Mouse (Mus musculus) ZHBTc4 (cell line): Measurements from ENCODE around the gene Dync1i1.
A peak's percentile ranks its signal among the peaks of the same experiment; 100 is the strongest.
"Not testable (repeated sequence)": the region's sequence is repeated elsewhere in the genome, so short reads cannot be mapped to it uniquely, and the experiment has no call there.

Experiments used
- DNase-seq: peaks from one replicate; pipeline ENCODE4 v3.0.0-alpha.2; 2011; ENCODE audit warnings: low read depth, low spot score

Gene Dync1i1

DNA sequence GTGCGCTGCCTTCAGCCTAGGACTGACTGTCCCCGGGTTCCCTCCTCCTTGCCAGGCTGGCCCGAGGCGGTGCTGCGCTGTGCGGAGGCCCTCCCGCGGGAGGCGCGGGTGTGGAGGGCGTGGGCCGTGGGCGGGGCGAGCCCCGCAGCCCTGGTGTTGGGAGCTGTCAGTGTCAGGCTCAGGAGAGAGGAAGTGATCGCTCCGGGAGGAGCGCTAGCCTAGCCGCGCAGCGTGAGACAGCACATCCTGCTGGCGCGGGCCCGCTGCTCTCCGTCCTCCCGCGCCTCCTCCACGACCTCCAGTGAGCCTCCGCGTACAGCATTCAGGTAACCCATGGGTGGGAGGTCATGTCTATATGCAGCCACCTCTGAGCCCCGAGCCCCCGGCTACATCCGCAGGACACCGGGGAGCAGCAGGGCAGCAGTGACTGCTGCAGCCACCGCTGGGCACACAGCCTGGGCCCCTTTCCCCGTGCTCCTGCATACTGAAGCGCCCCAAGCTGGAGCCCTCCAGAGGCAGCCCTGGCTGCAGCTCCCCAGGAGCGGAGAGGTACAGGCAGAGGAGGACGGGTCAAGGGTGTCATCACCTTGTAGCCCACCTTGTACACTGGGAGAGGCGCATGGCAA lies at the start of gene Dync1i1:
Gene Dync1i1 (plus strand): TSS at position 29 of the 626 bp plus-strand sequence.
- peak; percentile 73 for DNase-seq

DNA sequence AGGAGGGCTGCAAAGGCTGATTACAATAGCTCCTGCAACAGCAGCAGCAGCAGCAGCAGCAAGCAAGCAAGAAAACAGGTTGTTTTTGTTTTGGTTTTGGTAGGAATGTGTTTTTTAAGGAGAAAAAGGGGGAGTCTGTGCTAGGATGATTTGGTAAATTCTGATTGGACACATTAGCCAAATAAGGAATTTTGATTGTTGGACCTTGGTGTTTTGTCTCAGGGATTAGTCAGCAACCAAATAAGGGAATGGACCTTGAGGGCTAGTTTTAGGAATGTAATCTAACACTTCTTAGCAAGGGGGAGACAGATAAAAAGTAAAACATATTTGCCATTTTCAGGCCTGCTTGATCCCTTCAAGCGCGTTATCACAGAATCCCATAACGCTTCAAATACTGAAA lies 45.7 kb upstream of the Dync1i1 start:
- no peak for DNase-seq

DNA sequence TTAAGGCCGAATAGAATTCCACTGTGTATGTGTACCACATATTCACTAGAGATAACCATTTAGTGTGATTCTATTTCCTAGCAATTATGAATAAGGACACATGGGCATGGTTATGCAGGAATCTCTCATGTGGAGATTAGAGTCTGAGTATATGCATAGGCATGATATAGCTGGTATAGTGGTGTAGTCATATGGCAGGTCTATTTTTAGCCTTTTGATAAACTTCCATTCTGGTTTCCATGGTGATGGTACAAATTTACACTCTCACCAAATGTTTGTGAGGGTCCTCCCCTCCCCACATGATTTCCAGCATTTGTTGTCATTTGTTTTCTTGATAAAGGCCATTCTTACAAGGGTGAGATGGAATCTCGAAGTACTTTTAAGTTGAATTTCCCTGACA lies 23.6 kb upstream of the Dync1i1 start:
- DNase-seq, result no peak

DNA sequence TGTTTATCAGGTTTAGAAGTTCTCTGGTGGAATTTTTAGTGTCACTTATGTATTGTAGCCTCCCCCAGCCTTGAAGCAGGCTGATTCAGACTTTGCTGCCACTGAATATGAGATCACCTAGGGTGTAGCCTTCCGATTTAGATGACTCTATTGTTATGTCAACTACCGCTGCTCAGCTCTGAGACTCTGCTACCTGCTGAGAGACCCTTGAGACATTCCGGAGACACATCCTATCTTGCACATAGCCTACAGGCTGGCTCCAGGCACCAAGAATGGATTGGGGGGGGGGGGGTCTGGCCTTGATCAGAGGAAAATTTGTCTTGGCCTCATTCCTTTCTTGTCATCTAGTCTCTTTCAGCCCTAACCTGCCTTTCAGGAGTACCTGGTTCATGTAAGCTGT lies 17.5 kb upstream of the Dync1i1 start:
- peak; percentile 94 for DNase-seq

DNA sequence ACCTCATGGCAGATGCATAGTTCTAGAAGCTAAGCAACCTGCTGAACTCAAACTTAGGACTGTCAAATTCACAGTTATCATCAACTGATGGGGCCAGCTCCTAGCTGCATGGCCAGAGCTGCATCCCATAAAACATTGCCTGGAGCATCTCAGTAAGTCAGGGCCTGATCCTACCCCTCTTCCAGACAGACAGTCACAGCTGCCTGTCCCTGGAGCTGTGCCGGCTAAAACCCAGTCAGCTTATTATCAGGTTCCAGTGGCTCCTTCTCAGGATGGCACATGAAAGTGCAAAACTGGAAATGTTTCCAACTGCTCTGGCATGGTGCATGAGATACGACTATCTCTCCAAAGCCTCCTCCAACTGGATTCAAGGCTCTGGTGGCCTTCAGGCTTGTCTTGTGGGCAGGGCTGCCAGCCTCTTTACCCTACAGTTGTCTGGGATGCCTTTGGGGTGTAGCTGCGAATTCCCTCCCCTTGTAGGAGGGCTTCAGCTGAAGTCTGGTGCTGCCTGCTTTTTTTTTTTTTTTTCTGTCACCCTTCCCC lies 15.3 kb upstream of the Dync1i1 start:
- DNase-seq, result no peak

DNA sequence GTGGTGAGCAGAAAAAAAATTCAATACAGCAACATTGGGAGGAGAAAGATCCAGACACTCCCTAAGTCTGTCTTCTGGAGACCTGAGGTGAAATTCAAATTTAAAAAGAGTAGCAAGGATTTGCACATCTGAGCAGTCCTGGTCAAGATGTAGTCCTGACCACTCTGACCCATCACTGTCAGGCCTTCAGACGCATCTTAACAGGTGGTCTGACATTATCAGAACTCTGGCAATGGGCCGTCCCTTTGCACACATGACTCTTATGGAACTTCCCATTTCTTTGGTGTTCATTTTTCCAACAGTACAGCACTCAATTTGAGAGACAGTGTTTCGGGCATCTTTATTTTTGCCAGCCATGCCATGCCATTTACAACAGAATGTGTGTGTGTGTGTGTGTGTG lies 12.8 kb upstream of the Dync1i1 start:
- DNase-seq, result no peak

DNA sequence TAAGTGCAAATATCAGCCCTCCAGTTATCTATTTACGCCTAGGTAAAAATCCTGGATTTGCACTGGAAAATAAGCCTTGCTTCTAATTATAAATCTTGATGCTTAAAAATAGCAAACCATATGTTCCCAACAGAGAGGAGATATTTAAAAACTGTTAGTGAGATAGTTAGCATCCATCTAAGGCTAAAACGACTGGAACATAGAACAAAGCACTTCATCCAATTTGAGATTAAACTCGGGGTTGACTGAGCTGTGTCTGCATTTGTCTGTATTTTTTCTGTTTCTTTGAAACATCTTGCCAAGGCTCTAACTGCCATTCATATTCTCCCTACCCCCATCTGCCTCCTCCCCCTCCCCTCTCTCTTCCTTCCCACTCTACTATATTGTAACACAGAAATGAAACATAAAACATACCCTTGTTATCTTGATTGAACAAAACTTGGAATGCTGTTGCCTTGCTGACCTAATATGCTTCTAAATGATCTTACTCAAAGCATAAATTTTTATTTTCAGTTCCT lies 10.3 kb upstream of the Dync1i1 start:
- DNase-seq, result no peak

DNA sequence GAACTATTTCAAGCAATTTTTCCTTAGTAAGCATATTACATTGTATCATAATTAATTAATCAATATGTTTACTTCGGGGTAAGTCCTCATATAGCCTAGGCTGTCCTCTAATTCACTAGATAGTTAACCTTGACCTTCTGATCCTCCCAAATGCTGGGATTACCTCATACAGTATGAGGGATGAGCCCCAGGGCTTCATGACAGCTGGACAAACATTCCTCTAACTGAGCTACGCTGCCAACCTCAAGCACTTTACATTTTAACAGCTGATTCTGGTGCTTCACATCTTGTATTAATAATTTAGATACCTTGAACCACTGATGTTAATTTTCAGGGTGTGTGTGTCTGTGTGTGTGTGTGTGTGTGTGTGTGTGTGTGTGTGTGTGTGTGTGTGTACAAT lies 6.5 kb upstream of the Dync1i1 start:
- no peak for DNase-seq

DNA sequence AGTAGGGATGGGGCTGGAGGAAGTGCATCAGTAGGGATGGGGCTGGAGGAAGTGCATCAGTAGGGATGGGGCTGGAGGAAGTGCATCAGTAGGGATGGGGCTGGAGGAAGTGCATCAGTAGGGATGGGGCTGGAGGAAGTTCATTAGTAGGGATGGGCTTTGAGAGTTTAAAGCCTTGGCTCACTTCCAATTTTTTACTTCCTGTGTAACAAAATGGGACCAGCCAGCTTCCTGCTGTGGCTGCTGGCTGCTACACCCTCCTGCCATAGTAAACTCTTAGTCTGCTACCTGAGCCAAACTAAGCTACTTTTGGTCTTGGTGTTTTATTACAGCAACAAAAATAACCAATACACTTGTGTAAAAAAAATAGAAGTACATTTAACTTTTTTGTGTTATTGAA lies 4.7 kb upstream of the Dync1i1 start:
- not testable (repeated sequence) for DNase-seq

DNA sequence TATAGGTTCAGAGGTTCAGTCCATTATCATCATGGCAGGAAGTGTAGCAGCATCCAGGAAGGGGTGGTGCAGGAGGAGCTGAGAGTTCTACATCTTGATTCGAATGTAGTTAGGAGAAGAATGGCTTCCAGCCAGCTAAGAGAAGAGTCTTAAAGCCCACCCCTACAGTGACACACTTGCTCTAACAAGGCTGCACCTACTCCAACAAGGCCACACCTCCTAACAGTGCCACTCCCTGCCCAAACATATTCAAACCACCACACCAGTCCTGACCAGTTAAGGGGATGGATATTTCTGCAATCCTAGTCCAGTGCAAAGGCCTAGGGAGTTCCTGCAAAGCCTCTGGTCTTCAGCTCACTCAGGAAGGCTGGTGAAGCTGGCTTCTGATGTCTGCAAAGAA lies 1.5 kb upstream of the Dync1i1 start:
- peak; percentile 47 for DNase-seq

DNA sequence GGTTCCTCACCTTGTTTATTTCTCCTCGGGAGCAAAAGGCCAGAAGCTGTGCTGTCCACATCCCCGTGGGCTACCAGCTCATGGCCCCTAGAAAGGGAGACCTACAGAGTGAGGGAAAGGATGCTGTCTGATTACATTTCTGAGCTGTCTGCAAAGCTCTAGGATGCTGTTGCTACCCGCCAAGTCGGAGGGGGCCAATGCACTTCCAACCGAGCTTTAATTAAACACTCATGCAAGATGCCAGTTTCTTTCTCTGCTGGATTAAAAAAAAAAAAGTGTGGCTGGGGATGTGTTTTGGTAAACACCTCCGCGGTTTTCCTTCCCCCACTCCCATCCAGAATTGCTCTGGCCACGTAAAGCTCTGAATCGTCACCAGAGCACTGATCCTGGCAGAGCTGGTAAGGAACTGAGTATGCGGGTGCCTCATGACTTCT lies 815 bp downstream of the Dync1i1 start:
- peak; percentile 15 for DNase-seq

DNA sequence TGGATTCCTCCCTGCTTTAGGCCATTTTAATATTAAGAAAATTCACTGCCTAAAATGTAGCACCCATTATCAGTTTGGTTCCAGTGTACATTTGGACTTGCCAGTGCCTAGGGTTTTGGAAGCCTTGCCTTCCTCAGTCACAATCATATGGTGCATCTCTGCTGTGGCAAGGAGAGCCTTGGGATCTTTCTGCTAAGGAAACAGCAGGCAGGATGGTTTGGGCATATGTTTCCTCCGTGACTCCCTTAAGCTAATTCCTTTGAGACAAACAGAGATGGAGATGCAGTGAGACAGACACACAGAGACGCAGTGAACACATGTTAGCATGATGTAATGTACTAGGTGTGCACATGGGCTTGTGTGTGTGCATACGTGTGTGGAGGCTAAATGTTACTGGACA lies 7.8 kb downstream of the Dync1i1 start:
- DNase-seq, result no peak

DNA sequence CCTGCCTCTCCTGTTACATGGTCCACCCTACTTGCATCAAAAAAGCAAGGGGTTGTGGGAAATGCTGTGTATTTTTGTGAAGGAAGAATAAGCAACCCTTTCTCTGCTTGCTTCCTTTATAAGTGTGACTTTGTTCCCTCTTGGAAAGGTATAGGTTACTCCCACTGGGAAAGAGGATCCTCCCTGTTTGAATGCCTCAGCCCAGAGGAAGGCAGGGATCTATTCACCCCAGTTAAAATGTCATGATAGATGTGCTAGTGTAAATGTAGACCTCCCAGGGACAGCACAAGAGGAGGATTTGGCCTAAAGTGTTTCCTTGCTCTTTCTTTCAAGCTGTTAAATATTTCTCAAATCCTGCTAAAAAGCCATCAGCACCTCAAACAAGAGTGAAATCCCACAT lies 9.0 kb downstream of the Dync1i1 start:
- DNase-seq, result no peak

DNA sequence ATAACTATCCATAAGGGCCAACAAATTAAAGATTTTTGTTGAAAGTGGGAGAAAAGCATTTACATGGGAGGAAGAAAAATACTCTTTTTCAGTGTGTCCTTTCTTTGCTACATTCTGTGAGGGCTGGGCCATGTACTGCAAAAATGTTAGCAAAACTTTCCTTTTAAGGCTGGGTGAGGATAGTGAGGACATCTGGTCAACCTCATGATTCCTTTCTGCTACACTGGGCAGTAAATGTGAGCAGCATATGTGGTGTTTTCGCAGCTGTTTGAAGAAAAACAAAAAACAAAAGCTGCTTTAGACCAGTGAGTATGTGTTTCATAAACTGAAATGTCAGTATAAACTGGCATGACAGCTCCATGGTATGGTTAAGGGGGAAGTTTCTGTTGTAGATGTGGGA lies 9.4 kb downstream of the Dync1i1 start:
- DNase-seq, result no peak

DNA sequence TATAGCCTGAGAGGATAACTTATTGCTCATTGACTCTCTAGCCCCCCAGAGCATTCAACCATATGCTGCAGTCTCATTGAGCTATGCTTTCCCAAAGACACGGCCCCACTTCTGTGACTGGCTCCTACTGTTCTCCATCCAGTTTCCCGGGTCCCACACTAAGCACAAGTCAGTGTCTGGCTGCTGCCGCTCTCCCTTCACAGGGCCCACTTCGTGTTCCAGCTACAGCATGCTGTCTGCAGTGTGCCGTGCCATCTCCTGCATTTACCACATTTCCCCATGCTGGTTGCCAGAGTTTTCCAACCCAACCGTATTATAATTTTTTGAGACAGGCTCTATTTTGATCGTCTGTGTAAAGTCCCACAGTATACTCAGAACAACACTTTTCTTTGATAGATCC lies 14.3 kb downstream of the Dync1i1 start:
- DNase-seq, result no peak

DNA sequence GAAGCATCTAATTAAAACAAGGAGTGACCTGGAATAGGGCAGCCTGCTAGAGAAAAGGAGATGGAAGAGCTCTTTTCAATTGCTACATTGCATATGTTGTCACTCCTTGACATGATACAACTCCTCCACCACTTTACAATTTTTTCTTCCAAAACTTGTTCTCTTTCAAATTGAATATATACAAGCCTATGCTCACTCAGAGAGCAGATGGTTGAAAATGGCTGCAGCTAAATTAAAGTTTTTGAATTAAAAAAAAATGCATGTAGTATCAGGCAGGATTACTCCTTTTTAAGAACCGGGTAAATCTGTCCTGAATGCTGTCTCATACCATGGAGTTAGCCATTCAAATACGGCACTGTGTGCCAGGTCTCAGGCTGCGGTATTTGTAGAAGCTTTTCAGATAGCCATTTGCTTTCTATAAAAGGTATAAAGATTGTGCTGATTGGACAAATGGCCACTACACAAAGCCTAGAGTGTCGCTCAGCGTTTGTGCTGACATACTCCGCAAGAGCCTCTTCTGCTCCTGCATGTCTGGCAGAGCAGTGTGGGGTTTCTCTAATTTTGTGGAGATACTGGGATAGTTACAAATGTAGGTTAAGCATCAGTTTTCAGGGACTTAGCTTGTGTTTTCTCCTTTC lies 16.1 kb downstream of the Dync1i1 start:
- DNase-seq, result no peak

DNA sequence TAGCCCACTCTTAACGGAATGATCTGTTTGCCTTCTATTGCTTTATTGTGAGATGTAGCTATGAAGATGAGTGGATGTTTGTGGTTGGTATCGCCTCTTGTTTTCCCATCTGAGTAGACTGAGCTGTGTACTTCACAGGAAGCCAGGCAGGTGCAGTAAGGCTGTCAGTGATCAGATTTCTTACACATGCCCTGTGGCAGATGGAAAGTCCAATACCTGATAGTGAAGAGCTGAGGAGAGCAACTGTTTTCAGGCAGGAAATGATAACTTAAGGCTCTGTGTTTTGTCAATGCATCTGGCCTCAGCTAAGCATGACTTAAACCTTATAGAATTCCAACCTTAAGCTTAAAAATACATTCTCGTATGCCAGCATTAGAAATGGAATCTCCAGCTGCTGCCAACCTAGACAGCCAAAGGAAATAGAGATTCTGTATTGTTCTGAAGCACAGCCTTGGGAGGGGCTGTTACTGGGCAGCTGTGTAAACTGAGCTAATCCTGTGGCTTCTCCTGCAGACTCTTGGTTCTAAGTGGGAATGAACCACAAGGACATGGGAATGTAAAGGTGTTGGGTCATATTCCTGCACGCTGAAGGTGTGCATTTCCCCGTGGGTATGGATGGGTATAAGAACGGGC lies 24.8 kb downstream of the Dync1i1 start:
- DNase-seq, result no peak

DNA sequence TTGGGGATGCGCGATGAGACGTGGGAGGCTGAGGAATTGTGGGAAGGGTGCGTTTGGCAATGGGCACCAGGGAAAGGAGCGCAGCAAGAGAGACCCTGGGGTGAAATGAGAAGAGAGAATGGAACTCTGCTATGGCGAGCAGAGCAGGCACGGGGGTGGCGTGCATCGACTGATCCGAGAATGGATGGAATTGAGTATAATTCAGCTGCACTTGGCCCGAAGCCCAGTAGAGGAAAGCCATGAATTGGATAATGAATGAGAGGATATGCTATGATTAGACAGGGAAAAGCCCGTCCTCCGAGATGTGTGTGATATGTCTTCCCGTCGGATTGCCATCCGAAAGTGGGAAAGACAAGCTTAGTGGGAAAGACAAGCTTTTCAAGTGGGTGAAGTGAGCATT lies 26.7 kb downstream of the Dync1i1 start:
- DNase-seq, result no peak

DNA sequence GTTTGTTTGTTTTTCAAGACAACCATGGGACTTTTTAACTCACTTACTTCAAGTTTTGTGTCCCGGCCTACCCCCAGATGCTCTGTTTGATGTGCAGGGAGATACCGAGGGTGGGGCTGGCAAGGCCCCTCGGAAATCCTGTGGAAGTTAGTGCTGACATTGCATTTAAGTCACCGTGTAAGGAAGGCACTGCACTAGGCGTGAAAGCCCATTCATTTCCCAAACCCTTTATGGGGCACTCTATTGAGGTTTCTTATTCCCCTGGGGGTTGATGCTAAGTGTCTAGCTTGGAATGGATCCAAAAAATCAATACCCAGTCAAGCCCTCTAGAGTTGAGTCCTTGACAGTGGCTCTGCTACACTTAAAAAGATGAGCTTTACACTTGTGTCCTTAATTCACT lies 27.2 kb downstream of the Dync1i1 start:
- DNase-seq, result no peak

DNA sequence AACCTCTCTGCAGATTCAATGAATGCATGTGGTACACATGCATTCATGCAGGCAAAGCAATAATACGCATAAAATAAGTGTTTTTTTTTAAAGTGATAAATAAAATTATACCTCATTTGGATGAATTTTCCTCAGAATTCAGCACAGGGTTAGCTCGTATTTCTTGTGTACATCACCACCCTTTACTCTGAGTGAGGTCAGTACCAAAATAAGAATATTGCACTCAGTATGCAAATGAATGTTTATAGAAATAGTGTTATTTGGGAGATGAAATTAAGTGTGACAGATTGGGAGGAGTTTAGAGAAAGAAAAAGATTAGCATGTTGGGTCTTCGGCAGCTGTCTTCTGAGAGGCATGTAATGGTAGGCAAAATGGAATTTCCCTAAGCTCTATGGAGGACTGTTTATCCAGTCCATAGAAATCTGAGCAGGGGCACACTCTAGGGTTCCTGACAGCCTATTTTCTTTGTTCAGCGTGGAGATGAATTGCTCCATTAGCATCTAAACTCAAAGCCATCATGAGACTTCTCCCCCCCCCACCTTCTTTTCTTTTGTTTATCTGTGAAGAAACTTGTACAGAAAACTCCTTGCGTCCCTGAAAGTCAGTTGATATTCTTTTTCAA lies 31.2 kb downstream of the Dync1i1 start:
- peak; percentile 58 for DNase-seq

DNA sequence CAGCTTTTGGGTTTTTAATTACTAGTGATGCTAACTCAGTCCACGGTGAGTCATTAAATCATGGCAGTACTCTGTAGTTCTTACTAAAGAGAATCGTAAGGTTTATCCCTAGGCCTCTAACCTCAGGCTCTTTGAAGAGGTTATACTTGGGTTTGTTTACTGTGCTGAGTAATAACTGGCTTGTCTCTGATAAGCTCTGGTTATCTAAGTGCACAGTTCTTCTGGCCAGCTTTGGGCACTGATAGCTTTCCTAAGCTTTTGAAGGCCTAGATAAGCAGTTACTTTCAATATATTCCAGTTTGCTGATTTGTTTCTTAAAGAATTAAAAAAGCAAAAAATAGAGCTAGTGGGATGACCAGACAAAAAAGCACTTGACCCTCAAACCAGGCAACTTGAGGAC lies 37.5 kb downstream of the Dync1i1 start:
- no peak for DNase-seq

DNA sequence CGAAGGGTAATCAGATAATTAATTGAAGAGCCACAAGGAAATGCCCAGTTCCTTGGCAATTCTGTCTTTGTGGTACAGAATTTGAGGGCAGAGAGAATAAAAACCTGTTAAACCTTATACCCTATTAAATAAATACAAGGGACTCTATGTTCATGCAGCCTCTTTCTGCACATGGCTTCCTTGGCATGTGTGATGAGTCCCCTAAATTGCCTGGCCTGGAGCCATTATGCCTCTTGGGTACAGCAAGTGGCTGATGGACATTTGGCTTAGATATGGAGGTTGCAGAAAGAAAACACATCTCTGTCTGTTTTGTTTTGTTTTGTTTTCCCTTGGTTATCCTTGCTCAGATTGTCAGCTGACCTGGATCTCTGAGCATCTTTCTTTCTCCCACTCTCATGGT lies 43.1 kb downstream of the Dync1i1 start:
- DNase-seq, result no peak
